Mouse (Mus musculus) kidney, postnatal 10 days (tissue): ENCODE measurements around the gene Gapt.

ENCODE experiments used
- DNase-seq: peaks from one replicate; pipeline ENCODE4 v3.0.0; 2021; ENCODE audit warnings: mixed read lengths

Gene Gapt

GRCm38 (mm10) chr13:110342602-110343001 lies 14.4 kb downstream of the Gapt start:
- no peak for DNase-seq

DNA sequence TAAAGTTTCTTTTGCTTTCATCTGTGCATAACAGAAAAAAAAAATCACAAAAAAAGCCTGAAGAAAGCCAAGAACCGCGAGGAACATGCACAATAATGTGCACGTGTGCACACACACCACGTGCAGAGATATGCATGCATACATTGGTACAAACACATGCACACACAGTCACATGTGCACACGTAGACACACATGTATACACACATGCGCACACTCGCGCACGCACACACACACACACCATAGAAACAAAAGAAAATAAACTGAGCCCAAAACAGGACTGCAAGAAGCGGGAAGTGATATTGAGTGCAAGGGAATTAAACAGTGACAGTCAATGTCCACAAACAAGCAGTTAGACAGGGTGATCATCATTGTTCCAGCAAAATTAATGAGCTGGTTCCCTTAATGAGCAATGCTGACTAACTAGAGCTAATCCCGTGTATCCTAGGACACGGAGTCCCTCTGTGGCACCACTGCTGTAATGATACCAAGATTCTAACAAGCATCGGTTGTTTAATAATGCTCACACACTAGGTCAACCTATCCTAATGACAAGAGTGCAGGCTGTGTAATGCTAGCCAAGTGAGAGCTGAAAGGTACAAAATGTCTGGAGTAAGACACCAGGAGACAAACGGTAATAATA lies 23.9 kb downstream of the Gapt start:
- DNase-seq, result no peak

DNA sequence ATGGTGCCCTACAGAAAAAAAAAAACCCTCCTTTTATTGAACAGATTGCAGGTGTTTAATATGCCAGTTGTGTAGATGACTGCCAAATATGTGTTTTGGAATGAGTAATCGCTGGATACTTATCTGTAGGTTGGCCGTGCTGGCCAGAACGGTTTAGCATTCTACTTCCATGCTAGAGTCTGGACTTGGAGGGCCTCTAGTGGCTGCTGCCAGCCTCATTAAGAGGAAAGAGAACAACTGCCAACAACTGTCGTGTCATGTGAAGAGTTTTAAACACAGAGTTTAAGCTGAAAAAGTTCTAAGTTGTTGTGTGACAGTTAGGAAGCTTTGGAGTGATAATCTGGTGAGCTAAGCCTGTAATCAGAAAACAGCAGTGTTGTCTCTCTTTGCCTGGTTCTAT lies 38.3 kb downstream of the Gapt start:
- peak; percentile 11 for DNase-seq

- DNase-seq, result no peak
These were observed 49.8 kb downstream of the Gapt start for GRCm38 (mm10) chr13:110307188-110307587.
